Mouse (Mus musculus) yolk sac, embryonic 10.5 days (tissue): ENCODE results near the gene Cope.

Experiments used
- DNase-seq: peaks from one replicate; pipeline ENCODE4 v3.0.0-alpha.2; 2017; ENCODE audit warnings: low spot score

The Cope gene

DNA sequence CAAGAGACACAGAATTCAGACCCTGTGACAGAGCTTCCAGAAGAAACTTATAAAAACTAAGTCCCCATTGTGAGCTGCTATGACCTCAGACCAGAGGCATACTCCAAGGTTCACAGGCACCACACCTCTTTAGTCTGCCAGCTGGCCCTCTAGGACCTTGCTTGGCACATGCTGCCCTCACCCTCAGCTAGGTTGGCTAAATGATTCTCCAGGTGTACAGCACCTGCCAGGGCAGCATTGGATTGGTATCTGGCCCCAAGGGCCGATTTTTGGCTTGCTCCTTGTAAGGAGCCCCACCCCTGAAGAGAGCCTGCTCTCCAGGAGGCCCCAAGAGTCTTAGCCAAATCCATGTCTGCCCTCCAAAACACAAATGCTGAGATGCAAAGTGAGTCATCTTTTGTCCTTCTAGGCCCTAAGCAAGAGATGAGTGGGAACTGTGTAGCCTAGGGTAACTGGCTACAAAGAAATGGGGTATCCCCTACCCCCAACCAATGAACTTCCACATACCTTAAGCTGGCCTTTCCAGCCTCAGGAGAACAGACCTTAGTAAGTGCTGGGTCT, 45.6 kb downstream of the Cope start:
- DNase-seq = no peak

DNA sequence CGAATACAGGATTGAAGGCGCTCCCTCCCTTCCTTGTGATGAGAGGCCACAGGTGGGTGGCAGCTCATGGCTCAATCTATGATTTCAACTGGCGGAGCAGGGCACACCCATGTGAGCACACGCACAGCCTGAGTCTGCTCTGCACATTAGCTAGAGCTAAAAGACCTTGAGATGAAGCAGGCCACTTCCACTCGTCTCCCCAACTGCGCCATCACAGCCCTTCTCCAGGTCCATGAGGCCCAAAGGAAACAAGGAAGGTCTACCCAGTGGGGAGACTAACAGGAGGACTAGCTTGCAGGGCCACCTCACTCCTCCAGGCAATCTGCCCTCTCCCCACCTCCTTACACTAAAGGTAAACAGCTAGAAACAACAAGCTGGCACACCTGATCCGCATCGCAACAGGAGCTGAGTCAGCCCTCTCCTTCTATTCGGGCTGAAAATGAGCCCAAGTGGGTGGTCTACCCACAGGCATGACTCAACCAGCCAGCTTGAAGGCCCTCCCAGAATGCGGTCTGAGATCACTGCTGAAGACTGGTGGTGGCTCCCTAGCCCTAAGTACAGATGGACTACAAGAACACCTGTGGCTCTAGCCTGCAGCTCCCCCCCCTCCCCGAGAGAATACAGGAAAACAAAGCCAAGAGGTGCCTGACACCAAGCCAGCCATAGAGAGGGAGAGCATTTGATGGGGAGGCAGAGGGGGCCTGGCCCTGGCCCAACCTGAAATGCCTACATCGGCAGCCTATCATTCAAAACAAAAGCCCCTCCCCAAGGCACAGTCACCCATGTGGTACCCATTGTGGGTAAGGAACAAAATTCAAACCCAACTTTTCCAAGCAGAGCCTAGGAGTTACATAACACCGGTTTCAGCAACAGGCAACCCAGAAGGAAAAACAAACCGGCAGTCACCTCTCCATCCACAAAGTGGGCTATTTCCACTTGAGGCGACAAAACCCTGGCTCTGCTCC, 49.0 kb downstream of the Cope start:
- DNase-seq = no peak

DNA sequence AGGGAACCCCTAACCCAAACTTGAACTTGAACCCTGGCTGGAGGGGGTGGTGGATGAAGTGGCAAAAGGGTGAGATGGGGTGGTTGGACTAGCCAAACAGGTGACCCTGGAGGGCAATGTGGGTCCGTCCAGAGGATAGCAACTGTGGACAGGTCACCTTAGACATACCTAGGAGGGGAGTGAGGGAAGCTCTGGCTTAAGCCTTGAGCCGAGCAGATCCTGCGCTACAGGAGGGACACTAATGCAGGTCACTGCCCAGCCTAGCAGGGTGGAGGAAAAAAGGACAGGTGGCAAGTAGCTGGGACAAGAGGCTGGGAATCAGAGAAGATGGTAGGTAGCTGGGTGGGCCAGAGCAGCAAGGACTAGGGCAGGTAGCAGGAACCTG, 49.7 kb downstream of the Cope start:
- no peak for DNase-seq

DNA sequence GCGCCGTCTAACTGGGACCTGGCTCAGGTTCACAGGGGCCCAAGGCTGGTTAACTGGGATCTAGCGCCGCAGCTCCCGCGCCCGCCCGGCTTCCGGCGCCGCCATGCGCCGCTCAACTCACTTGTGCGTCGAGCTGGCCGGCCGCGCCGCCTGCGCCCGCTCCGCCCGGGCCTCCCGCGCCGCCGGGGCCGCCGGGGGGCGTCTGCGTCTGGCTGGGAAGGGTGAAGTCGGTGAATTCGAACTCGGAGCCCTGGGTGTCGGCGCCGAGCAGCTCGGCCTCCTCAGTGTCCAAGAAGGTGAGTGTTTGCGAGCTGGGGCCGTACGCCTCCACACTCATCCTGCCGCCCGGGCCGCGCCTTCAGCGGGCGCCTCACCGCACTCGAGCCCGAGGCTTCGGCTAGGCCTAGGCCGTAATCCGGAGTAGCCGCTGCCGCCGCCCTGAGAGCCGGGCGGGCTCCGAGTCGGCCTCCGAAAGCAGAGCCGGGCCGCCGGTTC, 50.4 kb downstream of the Cope start:
- peak; percentile 69 for DNase-seq

DNA sequence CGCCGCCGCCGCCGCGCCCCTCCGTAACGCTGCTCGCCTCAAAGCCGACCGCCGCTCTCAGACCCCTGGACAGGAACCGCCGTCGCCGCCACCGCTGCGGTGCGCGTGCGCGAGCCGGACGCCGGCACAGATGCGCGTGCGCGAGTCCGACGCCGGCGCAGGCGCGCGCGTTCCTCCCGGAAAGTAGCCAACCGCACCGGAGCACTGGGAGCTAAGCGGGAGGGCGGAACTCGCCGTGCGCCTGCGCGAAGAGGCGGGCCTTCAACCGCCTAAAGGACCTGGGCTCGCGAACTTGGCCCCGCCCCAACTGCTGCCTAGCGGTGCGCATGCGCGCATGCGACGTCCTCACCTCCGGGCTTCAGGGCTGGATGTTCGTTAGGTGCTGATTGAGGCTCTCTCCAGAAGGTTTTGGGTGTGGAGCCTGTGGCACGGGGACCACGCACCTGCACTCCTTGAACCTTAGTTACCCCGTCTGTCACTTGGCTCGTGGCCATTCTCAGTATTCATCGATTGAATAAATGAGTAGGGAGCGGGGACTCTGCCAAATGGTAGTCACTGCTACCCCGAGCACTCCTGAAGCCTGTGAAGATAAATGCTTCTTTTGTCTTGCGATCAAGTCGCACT, 51.0 kb downstream of the Cope start, which contains the start of gene Upf1:
TSS of gene Upf1 (minus strand) at position 85 of the 624 bp plus-strand sequence.
- peak; percentile 98 for DNase-seq

DNA sequence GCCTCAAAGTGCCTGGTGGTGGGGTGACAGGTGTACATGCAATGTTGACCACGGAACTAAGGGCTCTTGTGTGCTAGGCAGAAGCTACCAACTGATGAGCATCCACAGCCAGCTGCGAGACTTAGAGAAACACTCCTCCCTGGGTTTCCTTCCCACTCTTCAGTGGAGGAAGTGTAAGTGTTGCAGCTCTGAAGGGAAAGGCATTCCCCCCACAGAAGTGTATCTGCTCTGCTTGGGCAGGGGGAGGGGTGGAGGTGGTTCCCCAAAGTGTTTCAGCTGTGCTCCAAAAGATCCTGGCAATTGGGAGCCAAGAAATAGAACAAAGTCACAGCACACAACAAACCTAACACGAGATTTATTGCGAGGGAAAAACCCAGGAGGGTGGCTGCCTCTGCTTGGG, 51.7 kb downstream of the Cope start:
- no peak for DNase-seq

DNA sequence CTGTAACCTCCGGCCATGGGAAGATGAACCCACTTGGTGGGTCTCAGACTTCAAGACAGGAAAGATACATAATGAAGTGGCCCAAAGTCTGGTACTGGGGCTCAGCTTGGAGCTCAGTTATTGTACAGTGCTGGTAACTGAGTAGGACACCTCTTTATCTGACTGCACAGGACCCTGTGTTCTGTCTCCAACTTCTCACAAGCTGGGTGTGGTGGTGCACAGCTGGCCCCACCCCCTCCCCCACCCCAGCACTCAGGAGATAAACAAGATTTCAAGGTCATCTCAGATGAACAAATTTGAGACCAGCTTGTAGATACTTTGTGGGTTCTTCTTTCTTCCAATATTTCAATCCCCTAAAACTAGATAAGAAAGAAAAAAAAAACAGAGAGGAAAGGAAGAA, 53.8 kb downstream of the Cope start:
- no peak for DNase-seq

DNA sequence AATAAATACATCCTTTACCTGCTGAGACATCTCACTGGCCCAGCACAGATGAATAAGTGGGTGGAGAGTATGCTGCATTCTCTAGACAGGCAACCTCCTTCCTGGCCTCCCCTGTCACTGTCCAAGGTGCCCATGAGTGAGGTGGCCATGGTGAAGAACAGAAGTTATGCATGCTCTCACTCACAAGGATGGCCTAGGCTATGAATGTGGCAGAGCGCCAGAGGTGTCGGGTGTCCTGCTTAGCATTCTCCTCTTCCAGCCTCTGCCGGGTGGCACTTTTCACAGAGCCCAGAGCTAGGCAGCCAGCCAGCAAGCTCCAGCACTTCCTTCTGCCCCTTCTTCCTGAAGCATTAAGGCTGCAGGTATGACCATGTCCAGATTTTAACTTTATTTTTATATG, 57.1 kb downstream of the Cope start:
- no peak for DNase-seq

DNA sequence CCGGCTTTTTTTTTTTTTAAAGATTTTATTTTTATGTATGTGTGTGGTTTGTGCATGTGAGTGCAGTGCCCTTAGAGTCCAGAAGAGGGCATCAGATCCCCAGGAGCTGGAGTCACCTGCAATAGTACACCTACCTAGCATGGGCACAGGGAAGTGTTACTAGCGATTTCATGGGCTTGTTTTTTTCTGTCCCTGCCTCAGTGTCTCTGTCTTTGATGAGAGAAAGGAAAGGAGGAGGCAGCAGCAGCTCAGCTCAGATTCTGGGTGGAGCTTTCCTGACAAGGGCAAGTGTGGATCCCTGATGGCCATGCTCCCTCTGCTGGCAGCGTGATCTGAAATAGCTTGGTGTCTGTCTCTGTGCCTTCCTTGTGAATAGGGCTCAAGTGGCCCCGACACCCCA, 58.5 kb downstream of the Cope start:
- DNase-seq = no peak

DNA sequence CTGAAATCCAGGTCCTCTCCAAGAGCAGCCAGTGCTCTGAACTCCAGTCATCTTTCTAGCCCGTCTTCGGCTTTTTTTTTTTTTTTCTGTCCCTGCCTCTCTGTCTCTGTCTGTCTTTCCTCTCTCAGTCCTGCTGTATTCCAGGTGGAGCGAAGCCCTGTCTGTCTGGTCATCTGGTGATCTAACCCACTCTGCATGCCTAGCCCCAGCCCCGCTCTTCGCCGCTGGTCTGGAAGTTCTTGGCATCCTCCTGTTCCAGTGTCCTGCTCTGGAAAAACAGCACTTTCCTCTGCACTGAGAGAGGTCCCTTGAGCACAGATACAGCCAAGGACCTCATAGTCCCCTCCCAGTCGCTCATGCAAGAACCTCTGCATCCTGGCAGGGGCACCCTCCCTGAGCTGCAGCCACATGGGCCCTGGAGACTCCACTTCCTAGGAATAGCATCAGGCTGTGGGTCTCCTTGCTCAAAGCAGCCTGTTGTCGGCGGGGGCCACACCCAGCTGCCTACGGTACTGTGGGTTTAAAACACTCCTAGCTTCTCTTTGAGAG, 59.2 kb downstream of the Cope start:
- DNase-seq = no peak
